Mouse (Mus musculus): ENCODE results near the gene Dlg2. TPM values are rescaled to one million over a fixed set of nuclear protein-coding genes. Genes with fewer than 3 reads are reported as not detected.
A peak's percentile ranks its signal among the peaks of the same experiment; 100 is the strongest.

Dlg2 gene
- polyA plus RNA-seq, 1 experiment from 2014 or later: 6.9 TPM

DNA sequence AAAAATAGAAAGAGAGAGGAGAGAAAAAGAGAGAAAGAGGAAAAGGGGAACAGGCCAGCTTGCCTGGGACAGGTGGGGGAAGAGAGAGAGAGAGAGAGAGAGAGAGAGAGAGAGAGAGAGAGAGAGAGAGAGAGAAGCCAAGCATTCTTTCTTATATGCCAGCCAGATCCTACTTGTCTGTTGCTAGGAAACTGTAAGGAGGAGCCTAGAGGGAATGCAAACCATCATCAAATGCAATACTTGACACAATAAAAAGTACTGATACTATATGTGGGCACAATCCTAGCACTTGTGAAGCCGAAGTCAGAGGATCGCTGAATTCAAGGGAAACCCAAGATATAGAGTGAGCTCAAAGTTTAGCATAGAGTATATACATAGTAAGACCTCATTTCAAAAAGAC lies 711.7 kb downstream of the Dlg2 start:
- Histone ChIP-seq H3K4me2 (replicated peaks) (no peak overlapping the region), H3K9me3 (replicated peaks) (no peaks in the 10 kb centered on the region), H3K27me3 (no peaks in the 10 kb centered on the region), H3K36me3 (no peaks in the 10 kb centered on the region), H3K4me1 (no peaks in the 10 kb centered on the region), H3K27ac (no peak overlapping the region), H3K4me3 (no peak overlapping the region), H3K9ac (no peak overlapping the region)
- ATAC-seq (ENCODE audit: low FRiP score): no peak
- WGBS: 94% methylated on average over 2 of the region's 2 CpGs

DNA sequence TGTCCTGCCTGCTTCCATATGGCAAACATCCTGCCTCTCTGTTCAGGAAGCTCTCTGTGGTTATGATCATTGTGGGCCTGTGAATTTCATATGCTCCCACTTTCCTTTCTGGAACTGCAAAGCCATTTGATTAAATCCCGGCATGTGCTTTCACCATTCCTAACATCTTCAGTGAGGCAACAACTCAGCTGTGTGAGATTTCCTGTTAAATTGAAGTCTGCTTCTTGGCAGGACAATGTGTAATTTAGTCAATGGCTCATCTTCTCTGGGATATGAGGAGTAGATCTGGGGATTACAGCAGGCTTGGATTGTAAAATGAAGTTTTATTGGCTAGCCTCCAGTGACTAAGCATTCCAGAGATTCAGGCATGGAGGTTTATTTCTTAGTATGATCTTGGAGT lies 722.9 kb downstream of the Dlg2 start:
- WGBS: 94% methylated on average over 1 of the region's 1 CpGs
- Histone ChIP-seq H3K4me3 (no peak overlapping the region), H3K9ac (no peak overlapping the region), H3K27ac (no peak overlapping the region), H3K9me3 (replicated peaks) (no peaks in the 10 kb centered on the region), H3K4me1 (no peaks in the 10 kb centered on the region), H3K36me3 (no peaks in the 10 kb centered on the region), H3K27me3 (no peaks in the 10 kb centered on the region), H3K4me2 (replicated peaks) (no peak overlapping the region)
- ATAC-seq (ENCODE audit: low FRiP score): no peak

DNA sequence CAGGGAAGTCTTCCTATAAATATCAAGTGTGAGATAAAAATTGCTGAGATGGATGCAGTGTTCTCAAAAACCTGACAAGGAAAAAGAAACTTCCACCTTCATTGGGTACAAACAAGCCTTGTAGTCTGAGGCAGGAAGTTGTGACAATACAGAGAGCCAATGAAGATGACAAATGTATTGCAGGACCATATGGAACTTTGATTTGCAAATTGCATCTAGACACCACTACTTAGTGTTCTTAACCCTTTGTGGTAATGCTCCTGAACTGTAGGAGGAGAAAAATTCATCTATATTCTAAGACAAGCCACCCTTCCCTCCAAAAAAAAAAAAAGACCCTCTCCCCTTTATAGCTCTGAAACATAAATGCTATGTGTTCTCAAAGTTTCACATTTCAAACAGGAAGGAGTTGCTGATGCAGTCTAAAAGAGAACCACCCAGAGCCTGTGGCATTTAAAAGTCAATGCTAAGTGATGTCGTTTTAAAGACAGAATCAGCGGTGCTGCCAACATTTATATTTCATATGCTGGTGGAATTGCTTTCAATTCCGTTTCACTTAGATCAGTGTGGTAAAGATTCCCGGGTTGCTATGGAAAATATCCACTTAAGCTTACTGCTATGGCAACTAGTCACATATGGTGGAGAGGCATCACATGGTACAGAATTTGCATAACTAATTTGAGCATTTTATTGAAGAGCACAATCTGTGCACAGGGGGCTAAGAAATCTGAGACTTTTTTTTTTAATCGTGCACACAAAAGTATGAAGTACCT lies 731.8 kb downstream of the Dlg2 start:
- Histone ChIP-seq H3K4me1 (0 out of 2 replicates have a peak, but pooled peaks cover 2% of the 10 kb centered on the region), H3K9me3 (replicated peaks) (no peaks in the 10 kb centered on the region), H3K4me3 (no peak overlapping the region), H3K9ac (no peak overlapping the region), H3K36me3 (no peaks in the 10 kb centered on the region), H3K27ac (no peak overlapping the region), H3K4me2 (replicated peaks) (no peak overlapping the region), H3K27me3 (no peaks in the 10 kb centered on the region)
- WGBS: 61% methylated on average over 5 of the region's 5 CpGs
- peak; percentile 74; the same call in 1 of the 2 replicates for ATAC-seq (ENCODE audit: low FRiP score)

DNA sequence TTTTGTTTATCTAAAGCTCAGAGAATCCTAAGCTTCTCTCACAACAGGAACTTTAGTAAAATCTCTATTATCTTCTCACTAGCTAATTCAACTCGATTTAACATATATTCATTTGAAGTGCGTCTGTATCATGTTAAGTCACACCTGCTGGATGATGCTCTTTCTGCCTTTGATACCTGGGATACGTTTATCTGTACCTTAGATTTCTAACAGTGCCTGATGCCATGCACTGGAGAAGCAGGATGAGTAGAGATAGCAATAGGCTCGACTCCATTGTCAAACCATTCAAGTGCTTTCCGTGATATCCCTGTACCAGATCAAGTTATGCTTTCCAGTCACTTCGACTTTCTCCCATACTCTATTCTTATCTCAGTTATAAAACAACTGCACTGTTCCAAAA lies 732.5 kb downstream of the Dlg2 start:
- Histone ChIP-seq H3K27me3 (no peaks in the 10 kb centered on the region), H3K4me2 (replicated peaks) (no peak overlapping the region), H3K27ac (no peak overlapping the region), H3K4me1 (0 out of 2 replicates have a peak, but pooled peaks cover 2% of the 10 kb centered on the region), H3K9me3 (replicated peaks) (no peaks in the 10 kb centered on the region), H3K4me3 (no peak overlapping the region), H3K36me3 (no peaks in the 10 kb centered on the region), H3K9ac (no peak overlapping the region)
- WGBS: 80% methylated on average over 6 of the region's 6 CpGs
- no peak; the same call in 1 of the 2 replicates for ATAC-seq (ENCODE audit: low FRiP score)

DNA sequence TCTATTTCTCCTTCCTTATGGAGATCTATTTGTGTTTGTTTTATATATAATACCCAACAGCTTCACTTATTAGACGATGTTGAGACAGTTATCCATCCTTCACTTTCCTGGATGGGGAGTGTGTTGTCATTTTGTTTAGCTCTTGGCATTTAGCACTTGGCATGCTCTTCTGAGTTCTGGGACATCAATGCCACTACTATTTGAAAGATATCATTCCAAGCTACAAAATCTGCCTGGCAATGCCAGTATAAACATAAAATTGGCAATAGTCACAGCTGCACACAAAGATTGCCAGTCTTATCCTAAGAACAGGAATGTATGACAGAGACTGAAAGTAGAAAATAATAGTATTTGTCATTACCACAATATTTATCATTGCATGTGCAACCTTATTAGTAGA lies 735.8 kb downstream of the Dlg2 start:
- Histone ChIP-seq H3K4me3 (no peak overlapping the region), H3K27me3 (no peaks in the 10 kb centered on the region), H3K27ac (no peak overlapping the region), H3K9ac (no peak overlapping the region), H3K9me3 (replicated peaks) (no peaks in the 10 kb centered on the region), H3K36me3 (no peaks in the 10 kb centered on the region), H3K4me1 (0 out of 2 replicates have a peak, but pooled peaks cover 2% of the 10 kb centered on the region), H3K4me2 (replicated peaks) (no peak overlapping the region)
- 97% methylated on average over 1 of the region's 1 CpGs for WGBS
- no peak for ATAC-seq (ENCODE audit: low FRiP score)

DNA sequence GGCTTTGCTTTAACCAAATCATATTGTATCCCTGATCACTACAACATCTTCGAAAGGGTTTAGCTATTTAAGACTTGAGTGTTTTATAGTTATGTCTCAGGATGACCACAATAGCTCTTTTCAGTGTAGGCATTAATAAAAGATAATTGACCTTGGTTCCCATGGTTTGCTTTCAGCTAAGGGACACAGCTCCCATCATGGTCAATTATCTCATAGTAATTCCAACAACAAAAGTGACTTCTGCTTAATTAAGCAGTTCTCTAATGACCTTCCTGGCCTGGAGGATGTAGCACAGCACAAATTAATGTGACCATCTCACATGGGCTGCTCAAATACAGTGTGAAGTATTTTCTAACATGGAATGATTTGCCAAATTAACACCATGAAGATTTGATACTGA lies 738.4 kb downstream of the Dlg2 start:
- 73% methylated on average over 1 of the region's 1 CpGs for WGBS
- Histone ChIP-seq H3K9me3 (replicated peaks) (no peaks in the 10 kb centered on the region), H3K4me1 (no peaks in the 10 kb centered on the region), H3K4me2 (replicated peaks) (no peak overlapping the region), H3K9ac (no peak overlapping the region), H3K4me3 (no peak overlapping the region), H3K27ac (no peak overlapping the region), H3K36me3 (no peaks in the 10 kb centered on the region), H3K27me3 (no peaks in the 10 kb centered on the region)
- ATAC-seq (ENCODE audit: low FRiP score): no peak

DNA sequence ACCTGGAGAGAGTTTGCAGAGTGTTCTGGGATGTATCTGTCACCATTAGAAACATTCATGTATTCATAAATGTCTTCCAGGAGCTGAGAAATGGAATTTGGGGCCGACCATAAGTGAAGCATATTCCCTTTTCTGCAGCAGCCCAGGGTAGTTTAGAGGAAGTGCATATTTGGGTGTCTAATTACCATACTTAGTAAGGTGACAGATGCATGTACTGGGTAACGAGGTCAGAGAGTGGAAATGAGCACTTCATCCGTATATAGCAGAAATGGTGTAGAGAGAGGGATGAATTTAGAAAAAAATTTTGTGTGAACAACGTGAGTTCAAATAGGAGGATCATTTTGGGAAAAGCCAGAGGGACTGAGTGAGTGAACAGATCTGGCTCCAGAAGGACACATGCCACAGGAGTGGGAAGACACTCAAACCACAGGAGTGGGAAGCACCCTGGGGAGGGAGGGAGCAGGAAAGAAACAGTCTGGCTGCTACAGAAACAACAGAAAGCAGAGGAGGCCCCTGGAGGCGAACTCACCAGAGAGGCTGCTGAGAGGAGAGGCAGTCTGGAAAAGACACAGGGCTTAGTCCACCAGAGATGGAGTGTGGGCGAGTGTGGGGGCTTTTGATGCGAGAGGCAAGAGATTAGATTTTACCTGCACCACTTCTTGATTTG lies 742.0 kb downstream of the Dlg2 start:
- Histone ChIP-seq H3K9ac (no peak overlapping the region), H3K36me3 (no peaks in the 10 kb centered on the region), H3K9me3 (replicated peaks) (no peaks in the 10 kb centered on the region), H3K27ac (no peak overlapping the region), H3K4me1 (no peaks in the 10 kb centered on the region), H3K4me3 (no peak overlapping the region), H3K27me3 (no peaks in the 10 kb centered on the region), H3K4me2 (replicated peaks) (no peak overlapping the region)
- no peak for ATAC-seq (ENCODE audit: low FRiP score)
- WGBS: 66% methylated on average over 7 of the region's 7 CpGs

DNA sequence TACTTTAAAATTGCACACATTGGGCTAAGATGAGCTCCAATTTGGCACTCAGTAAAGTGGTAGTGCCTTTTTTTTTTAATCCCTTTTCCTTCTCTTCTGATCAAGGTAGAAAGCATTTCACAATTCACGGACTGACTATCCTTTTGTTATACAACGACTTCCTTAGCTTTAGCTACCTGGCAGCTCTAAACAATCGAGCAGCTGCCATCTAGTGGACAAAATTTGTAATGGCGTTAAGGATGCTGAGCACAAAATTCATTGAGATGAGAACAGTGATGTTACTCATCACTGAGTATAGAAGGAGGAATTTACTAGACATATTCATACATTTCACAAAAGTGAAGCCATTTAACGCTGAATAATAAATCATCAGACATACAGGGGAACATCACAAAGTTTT lies 750.0 kb downstream of the Dlg2 start:
- Histone ChIP-seq H3K27ac (no peak overlapping the region), H3K4me1 (no peaks in the 10 kb centered on the region), H3K9ac (no peak overlapping the region), H3K9me3 (replicated peaks) (no peaks in the 10 kb centered on the region), H3K4me2 (replicated peaks) (no peak overlapping the region), H3K36me3 (no peaks in the 10 kb centered on the region), H3K27me3 (no peaks in the 10 kb centered on the region), H3K4me3 (no peak overlapping the region)
- WGBS: 0% methylated on average over 5 of the region's 5 CpGs
- ATAC-seq (ENCODE audit: low FRiP score): peak; percentile 60; the same call in 1 of the 2 replicates

DNA sequence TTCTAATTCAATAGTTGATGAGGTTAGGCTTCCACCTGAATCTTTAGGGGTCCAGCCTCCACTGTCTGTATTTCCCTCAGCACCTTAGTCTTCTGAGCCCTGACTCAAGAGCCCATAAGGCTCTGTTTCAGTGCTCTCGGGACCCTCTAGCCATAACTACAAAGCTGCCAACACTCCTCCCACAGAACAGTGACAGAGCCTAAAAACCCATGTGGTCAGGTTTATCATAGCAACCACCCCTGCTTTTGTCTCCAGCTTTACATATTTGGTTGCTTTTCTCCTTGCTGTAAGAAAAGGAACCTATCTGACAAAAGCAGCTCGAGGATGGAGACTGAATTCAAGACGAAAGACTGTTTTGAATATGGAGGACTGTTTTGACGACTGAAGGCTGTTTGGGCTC lies 765.2 kb downstream of the Dlg2 start:
- Histone ChIP-seq H3K27ac (no peak overlapping the region), H3K4me3 (no peak overlapping the region), H3K9ac (no peak overlapping the region), H3K4me1 (no peaks in the 10 kb centered on the region), H3K9me3 (replicated peaks) (no peaks in the 10 kb centered on the region), H3K27me3 (no peaks in the 10 kb centered on the region), H3K36me3 (no peaks in the 10 kb centered on the region), H3K4me2 (replicated peaks) (no peak overlapping the region)
- 78% methylated on average over 4 of the region's 4 CpGs for whole genome bisulfite sequencing
- no peak for ATAC-seq (ENCODE audit: low FRiP score)

DNA sequence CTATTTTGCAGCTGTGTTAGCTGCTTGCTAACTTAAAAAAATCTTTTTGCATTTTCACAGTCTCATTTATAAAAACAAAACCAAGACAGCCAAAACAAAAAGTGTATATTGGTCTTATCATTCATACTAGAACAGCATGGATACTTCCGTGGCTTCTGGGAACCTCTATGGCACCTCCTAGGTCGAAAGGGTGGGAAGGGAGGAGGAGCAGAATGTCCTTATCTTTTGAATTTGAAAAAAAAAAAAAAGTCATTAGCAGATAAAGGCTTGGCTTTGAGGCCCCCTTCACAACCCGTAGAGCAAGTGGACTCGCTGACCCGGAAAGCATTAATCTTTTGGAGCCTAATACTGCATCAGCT lies 785.2 kb downstream of the Dlg2 start:
- Histone ChIP-seq H3K9ac (peak overlapping the region; percentile 60), H3K27ac (no peak overlapping the region), H3K4me1 (peaks cover 10% of the 10 kb centered on the region), H3K36me3 (no peaks in the 10 kb centered on the region), H3K4me2 (replicated peaks) (peak overlapping the region; percentile 80), H3K27me3 (no peaks in the 10 kb centered on the region), H3K4me3 (peak overlapping the region; percentile 42), H3K9me3 (replicated peaks) (no peaks in the 10 kb centered on the region)
- ATAC-seq (ENCODE audit: low FRiP score): no peak
- WGBS: 0% methylated on average over 5 of the region's 5 CpGs

DNA sequence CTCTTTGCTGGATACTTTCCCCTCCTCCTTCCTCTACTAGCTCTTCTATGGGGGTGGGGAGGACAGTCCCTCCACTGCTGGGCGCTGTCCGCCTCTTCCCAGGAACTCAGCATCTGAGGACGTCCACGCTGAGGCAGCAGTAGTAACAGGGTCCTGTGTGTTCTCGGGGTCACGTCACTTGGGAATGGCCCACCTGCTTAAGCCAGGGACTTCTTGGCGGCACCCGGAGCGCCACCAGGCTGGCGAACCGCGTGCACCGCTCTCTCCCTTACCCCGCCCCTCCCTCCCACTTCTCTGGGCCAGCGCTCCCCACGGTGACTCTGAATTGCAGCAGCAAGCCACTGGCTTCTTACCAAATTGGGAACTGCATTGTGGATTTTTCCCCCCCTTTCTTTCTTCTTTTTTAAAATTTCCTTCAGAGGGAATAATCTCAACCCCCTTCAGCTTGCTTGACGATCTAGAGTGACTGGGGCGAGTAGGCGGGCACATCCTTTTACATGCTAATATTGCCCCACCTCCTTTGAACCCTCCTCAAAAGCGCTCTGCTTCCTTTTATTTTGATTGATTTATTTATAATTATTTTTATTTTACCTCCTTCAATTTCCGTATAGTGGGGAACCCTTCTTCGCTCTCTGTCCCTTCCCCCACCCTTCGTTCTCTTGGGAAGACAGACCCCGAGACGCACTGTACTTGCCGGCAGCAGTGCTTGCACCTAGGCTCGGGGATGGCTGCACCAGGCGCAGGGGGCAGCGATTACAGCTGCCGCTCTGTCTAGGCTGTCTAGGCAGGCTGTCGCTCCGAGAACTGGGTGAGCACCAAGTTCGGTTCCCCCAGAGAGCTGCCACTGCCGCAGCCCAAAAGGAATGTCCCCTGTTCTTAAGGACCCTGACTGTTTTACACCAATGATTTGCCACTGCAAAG lies 785.8 kb downstream of the Dlg2 start:
- Histone ChIP-seq H3K27me3 (no peaks in the 10 kb centered on the region), H3K9me3 (replicated peaks) (no peaks in the 10 kb centered on the region), H3K4me3 (peak overlapping the region; percentile 42), H3K4me2 (replicated peaks) (peak overlapping the region; percentile 80), H3K9ac (peak overlapping the region; percentile 60), H3K4me1 (peaks cover 10% of the 10 kb centered on the region), H3K27ac (peak overlapping the region; percentile 35; the same call in 1 of the 2 replicates), H3K36me3 (no peaks in the 10 kb centered on the region)
- ATAC-seq (ENCODE audit: low FRiP score): peak; percentile 93
- WGBS: 1% methylated on average over 34 of the region's 34 CpGs

DNA sequence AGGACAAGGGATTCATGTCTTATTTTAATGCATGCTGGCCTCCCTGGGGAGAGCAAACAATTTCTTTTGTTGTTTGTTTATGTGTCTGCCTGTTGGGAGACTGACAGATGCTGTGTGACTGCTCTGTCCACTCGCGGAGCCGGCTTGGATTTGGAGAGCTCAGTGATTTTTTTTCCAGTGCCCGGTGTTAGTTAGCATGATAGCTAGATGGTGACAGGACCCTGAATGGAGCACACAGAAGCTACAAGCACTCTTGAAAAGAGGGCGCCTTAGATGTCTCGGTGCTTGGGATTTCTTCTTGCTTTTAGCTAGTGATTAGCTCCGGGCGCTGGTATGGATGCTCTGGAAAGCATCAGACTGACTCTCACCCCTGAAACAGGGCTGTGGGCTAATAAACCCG lies 786.5 kb downstream of the Dlg2 start:
- Histone ChIP-seq H3K4me3 (peak overlapping the region; percentile 42), H3K27me3 (no peaks in the 10 kb centered on the region), H3K36me3 (no peaks in the 10 kb centered on the region), H3K4me2 (replicated peaks) (peak overlapping the region; percentile 80), H3K4me1 (peaks cover 10% of the 10 kb centered on the region), H3K9me3 (replicated peaks) (no peaks in the 10 kb centered on the region), H3K9ac (peak overlapping the region; percentile 60), H3K27ac (no peak overlapping the region)
- peak; percentile 11 for ATAC-seq (ENCODE audit: low FRiP score)
- WGBS: 4% methylated on average over 9 of the region's 9 CpGs
